Mouse (Mus musculus): ENCODE data around the gene Zfp189. TPM values are rescaled to one million over a fixed set of nuclear protein-coding genes. Genes with fewer than 3 reads are reported as not detected.
A peak's percentile ranks its signal among the peaks of the same experiment; 100 is the strongest.
"Not testable (repeated sequence)": the region's sequence is repeated elsewhere in the genome, so short reads cannot be mapped to it uniquely, and the experiment has no call there.

Gene Zfp189
- polyA plus RNA-seq, 1 experiment from 2014 or later = 16.1 TPM

GRCm38 (mm10) chr4:49485934-49486650 is 34.9 kb upstream of the Zfp189 start:
- not testable (repeated sequence) for H3K9ac ChIP-seq (replicated peaks; ENCODE audit: low read length); H3K27me3 ChIP-seq (ENCODE audit: control insufficient read depth, insufficient read depth, low read length); H3K9me3 ChIP-seq (ENCODE audit: control insufficient read depth, low read length); H3K36me3 ChIP-seq (ENCODE audit: control insufficient read depth, insufficient read depth, low read length); ATAC-seq (ENCODE audit: low FRiP score, low TSS enrichment); H3K4me2 ChIP-seq (ENCODE audit: low read length); H3K27ac ChIP-seq (replicated peaks; ENCODE audit: low read depth, low read length); H3K4me1 ChIP-seq (ENCODE audit: control insufficient read depth, insufficient read depth, low read length); DNase-seq; H3K4me3 ChIP-seq (replicated peaks; ENCODE audit: low read depth, low read length)
- WGBS = 77% methylated on average over 3 of the region's 3 CpGs

GRCm38 (mm10) chr4:49503563-49503962 is 17.4 kb upstream of the Zfp189 start:
- H3K4me3 ChIP-seq (replicated peaks; ENCODE audit: low read depth, low read length) = no peak overlapping the region

GRCm38 (mm10) chr4:49506386-49506785 is 14.6 kb upstream of the Zfp189 start, which contains the start of gene Baat:
Baat (minus strand) TSS chr4:49506557.
- WGBS = 88% methylated on average over 3 of the region's 3 CpGs

More at GRCm38 (mm10) chr4:49503563-49503962, 17.4 kb upstream of the Zfp189 start:
- Histone ChIP-seq H3K9ac (replicated peaks; ENCODE audit: low read length) (no peak overlapping the region), H3K9me3 (ENCODE audit: control insufficient read depth, low read length) (no peaks in the 10 kb centered on the region), H3K4me1 (ENCODE audit: control insufficient read depth, insufficient read depth, low read length) (no peaks in the 10 kb centered on the region), H3K36me3 (ENCODE audit: control insufficient read depth, insufficient read depth, low read length) (no peaks in the 10 kb centered on the region), H3K27me3 (ENCODE audit: control insufficient read depth, insufficient read depth, low read length) (no peaks in the 10 kb centered on the region), H3K4me2 (ENCODE audit: low read length) (no peak overlapping the region), H3K27ac (replicated peaks; ENCODE audit: low read depth, low read length) (no peak overlapping the region)
- DNase-seq = no peak
- 100% methylated on average over 1 of the region's 1 CpGs for WGBS
- ATAC-seq (ENCODE audit: low FRiP score, low TSS enrichment) = no peak

GRCm38 (mm10) chr4:49509183-49509582 is 11.8 kb upstream of the Zfp189 start:
- 92% methylated on average over 2 of the region's 2 CpGs for WGBS
- H3K36me3 ChIP-seq (ENCODE audit: control insufficient read depth, insufficient read depth, low read length) = peaks cover 22% of the 10 kb centered on the region
- no peak overlapping the region for H3K4me3 ChIP-seq (replicated peaks; ENCODE audit: low read depth, low read length)
- no peak overlapping the region for H3K4me2 ChIP-seq (ENCODE audit: low read length)
- H3K27ac ChIP-seq (replicated peaks; ENCODE audit: low read depth, low read length) = no peak overlapping the region
- H3K4me1 ChIP-seq (ENCODE audit: control insufficient read depth, insufficient read depth, low read length) = no peaks in the 10 kb centered on the region
- no peak for ATAC-seq (ENCODE audit: low FRiP score, low TSS enrichment)
- H3K27me3 ChIP-seq (ENCODE audit: control insufficient read depth, insufficient read depth, low read length) = no peaks in the 10 kb centered on the region
- no peak overlapping the region for H3K9ac ChIP-seq (replicated peaks; ENCODE audit: low read length)
- no peaks in the 10 kb centered on the region for H3K9me3 ChIP-seq (ENCODE audit: control insufficient read depth, low read length)
- DNase-seq = no peak

More at GRCm38 (mm10) chr4:49506386-49506785, 14.6 kb upstream of the Zfp189 start, which contains the start of gene Baat:
- no peak for ATAC-seq (ENCODE audit: low FRiP score, low TSS enrichment)
- no peaks in the 10 kb centered on the region for H3K36me3 ChIP-seq (ENCODE audit: control insufficient read depth, insufficient read depth, low read length)
- DNase-seq = no peak
- H3K4me2 ChIP-seq (ENCODE audit: low read length) = no peak within 1 kb of the TSS
- H3K4me3 ChIP-seq (replicated peaks; ENCODE audit: low read depth, low read length) = no peak within 1 kb of the TSS
- no peaks in the 10 kb centered on the region for H3K27me3 ChIP-seq (ENCODE audit: control insufficient read depth, insufficient read depth, low read length)
- no peak within 1 kb of the TSS for H3K27ac ChIP-seq (replicated peaks; ENCODE audit: low read depth, low read length)
- H3K9ac ChIP-seq (replicated peaks; ENCODE audit: low read length) = no peak within 1 kb of the TSS
- no peaks in the 10 kb centered on the region for H3K9me3 ChIP-seq (ENCODE audit: control insufficient read depth, low read length)
- H3K4me1 ChIP-seq (ENCODE audit: control insufficient read depth, insufficient read depth, low read length) = no peaks in the 10 kb centered on the region

DNA sequence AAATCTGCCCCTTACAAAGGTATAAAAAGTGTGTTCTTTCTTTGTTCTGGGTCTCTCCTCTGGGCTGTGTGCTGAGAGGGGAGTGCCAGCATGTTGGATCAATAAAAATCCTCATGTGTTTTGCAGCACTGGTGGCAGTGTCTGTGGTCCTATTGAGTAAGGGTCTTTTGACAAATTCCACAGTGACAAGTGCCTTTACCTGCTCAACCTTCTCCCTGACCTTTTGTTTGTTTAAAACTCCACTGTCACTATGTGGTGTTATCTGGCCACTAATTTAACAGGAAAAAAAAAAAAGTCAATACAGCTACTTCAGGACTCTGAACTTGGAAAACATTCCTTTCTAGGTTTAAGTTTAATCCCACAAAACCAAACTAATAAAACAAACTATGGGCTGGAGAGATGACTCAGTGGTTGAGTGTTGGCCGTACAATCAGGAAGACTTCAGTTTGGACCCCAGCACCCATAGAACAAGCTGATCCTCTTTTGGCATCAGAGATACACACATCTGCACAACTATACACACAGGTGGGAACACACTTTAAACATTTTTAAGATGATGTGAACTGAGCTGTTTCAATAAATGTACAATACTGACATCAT is 10.6 kb upstream of the Zfp189 start:
- ATAC-seq (ENCODE audit: low FRiP score, low TSS enrichment) = not testable (repeated sequence)

GRCm38 (mm10) chr4:49512636-49513035 is 8.3 kb upstream of the Zfp189 start:
- ATAC-seq (ENCODE audit: low FRiP score, low TSS enrichment) (no peak), DNase-seq (no peak)
- no peak overlapping the region for H3K4me2 ChIP-seq (ENCODE audit: low read length)
- WGBS = 93% methylated on average over 4 of the region's 4 CpGs
- H3K27me3 ChIP-seq (ENCODE audit: control insufficient read depth, insufficient read depth, low read length) = no peaks in the 10 kb centered on the region
- H3K36me3 ChIP-seq (ENCODE audit: control insufficient read depth, insufficient read depth, low read length) = peaks cover 26% of the 10 kb centered on the region
- H3K4me3 ChIP-seq (replicated peaks; ENCODE audit: low read depth, low read length) = no peak overlapping the region
- no peaks in the 10 kb centered on the region for H3K9me3 ChIP-seq (ENCODE audit: control insufficient read depth, low read length)
- no peak overlapping the region for H3K27ac ChIP-seq (replicated peaks; ENCODE audit: low read depth, low read length)
- H3K9ac ChIP-seq (replicated peaks; ENCODE audit: low read length) = no peak overlapping the region
- H3K4me1 ChIP-seq (ENCODE audit: control insufficient read depth, insufficient read depth, low read length) = no peaks in the 10 kb centered on the region

More for the DNA sequence above, 10.6 kb upstream of the Zfp189 start:
- DNase-seq; H3K4me1 ChIP-seq (ENCODE audit: control insufficient read depth, insufficient read depth, low read length); H3K4me2 ChIP-seq (ENCODE audit: low read length); H3K27me3 ChIP-seq (ENCODE audit: control insufficient read depth, insufficient read depth, low read length); H3K9ac ChIP-seq (replicated peaks; ENCODE audit: low read length); H3K27ac ChIP-seq (replicated peaks; ENCODE audit: low read depth, low read length); H3K4me3 ChIP-seq (replicated peaks; ENCODE audit: low read depth, low read length); H3K9me3 ChIP-seq (ENCODE audit: control insufficient read depth, low read length): not testable (repeated sequence)
- H3K36me3 ChIP-seq (ENCODE audit: control insufficient read depth, insufficient read depth, low read length) = peaks cover 26% of the 10 kb centered on the region
- WGBS = 95% methylated on average over 1 of the region's 1 CpGs

- no peak overlapping the region for H3K27ac ChIP-seq (replicated peaks; ENCODE audit: low read depth, low read length)
- no peak overlapping the region for H3K9ac ChIP-seq (replicated peaks; ENCODE audit: low read length)
- 97% methylated on average over 6 of the region's 6 CpGs for WGBS
- ATAC-seq (ENCODE audit: low FRiP score, low TSS enrichment) = no peak
- H3K4me2 ChIP-seq (ENCODE audit: low read length) = no peak overlapping the region
- peaks cover 26% of the 10 kb centered on the region for H3K36me3 ChIP-seq (ENCODE audit: control insufficient read depth, insufficient read depth, low read length)
- H3K4me1 ChIP-seq (ENCODE audit: control insufficient read depth, insufficient read depth, low read length) = peaks cover 6% of the 10 kb centered on the region
- no peaks in the 10 kb centered on the region for H3K9me3 ChIP-seq (ENCODE audit: control insufficient read depth, low read length)
- DNase-seq = no peak
- H3K27me3 ChIP-seq (ENCODE audit: control insufficient read depth, insufficient read depth, low read length) = no peaks in the 10 kb centered on the region
- H3K4me3 ChIP-seq (replicated peaks; ENCODE audit: low read depth, low read length) = no peak overlapping the region
These were observed 6.5 kb upstream of the Zfp189 start for GRCm38 (mm10) chr4:49514441-49514840.

- no peak for DNase-seq
- Histone ChIP-seq H3K36me3 (ENCODE audit: control insufficient read depth, insufficient read depth, low read length) (peaks cover 9% of the 10 kb centered on the region), H3K4me3 (replicated peaks; ENCODE audit: low read depth, low read length) (peak overlapping the region; percentile 66; the same call in 1 of the 2 replicates), H3K4me1 (ENCODE audit: control insufficient read depth, insufficient read depth, low read length) (peaks cover 25% of the 10 kb centered on the region), H3K27me3 (ENCODE audit: control insufficient read depth, insufficient read depth, low read length) (no peaks in the 10 kb centered on the region), H3K27ac (replicated peaks; ENCODE audit: low read depth, low read length) (no peak overlapping the region), H3K9ac (replicated peaks; ENCODE audit: low read length) (no peak overlapping the region), H3K4me2 (ENCODE audit: low read length) (peak overlapping the region; percentile 67), H3K9me3 (ENCODE audit: control insufficient read depth, low read length) (no peaks in the 10 kb centered on the region)
- no peak for ATAC-seq (ENCODE audit: low FRiP score, low TSS enrichment)
- 70% methylated on average over 5 of the region's 5 CpGs for WGBS
These were observed 1.5 kb upstream of the Zfp189 start for GRCm38 (mm10) chr4:49519476-49519875.

DNA sequence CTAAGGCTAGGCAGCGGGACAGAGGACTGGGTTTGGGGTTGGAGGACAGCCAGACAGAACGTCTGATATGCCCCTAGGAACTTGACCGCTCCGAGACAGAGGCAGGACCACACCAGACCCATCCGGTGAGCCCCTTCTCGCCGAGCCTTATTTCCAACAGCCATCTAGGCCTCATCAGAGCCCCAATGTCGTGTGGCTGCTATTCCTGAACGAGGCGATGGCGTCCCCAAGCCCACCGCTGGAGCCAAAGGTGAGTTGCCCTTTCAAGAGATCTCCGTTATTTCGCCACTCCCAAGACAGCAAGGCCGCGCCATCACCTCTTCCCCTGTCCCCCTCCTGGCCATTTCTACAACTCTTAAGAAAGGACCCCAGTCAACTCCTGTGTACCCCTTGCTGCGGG is 370 bp downstream of the Zfp189 start:
- Histone ChIP-seq H3K4me1 (ENCODE audit: control insufficient read depth, insufficient read depth, low read length) (peaks cover 25% of the 10 kb centered on the region), H3K36me3 (ENCODE audit: control insufficient read depth, insufficient read depth, low read length) (peaks cover 14% of the 10 kb centered on the region), H3K27me3 (ENCODE audit: control insufficient read depth, insufficient read depth, low read length) (no peaks in the 10 kb centered on the region), H3K4me2 (ENCODE audit: low read length) (peak overlapping the region; percentile 74), H3K4me3 (replicated peaks; ENCODE audit: low read depth, low read length) (peak overlapping the region; percentile 66), H3K9ac (replicated peaks; ENCODE audit: low read length) (peak overlapping the region; percentile 72), H3K9me3 (ENCODE audit: control insufficient read depth, low read length) (no peaks in the 10 kb centered on the region), H3K27ac (replicated peaks; ENCODE audit: low read depth, low read length) (peak overlapping the region; percentile 57)
- DNase-seq = peak; percentile 57
- WGBS = under 1% methylated on average over 17 of the region's 17 CpGs
- ATAC-seq (ENCODE audit: low FRiP score, low TSS enrichment) = peak; percentile 78

Data from midbrain, embryonic 14.5 days (tissue).